Mouse (Mus musculus) ES-CJ7 (cell line): ENCODE measurements around the gene Wdr25.
A peak's percentile ranks its signal among the peaks of the same experiment; 100 is the strongest.

Experiments used
- DNase-seq: peaks from one replicate; pipeline ENCODE4 v3.0.0; 2011; ENCODE audit warnings: low read depth, low spot score

Gene Wdr25

DNA sequence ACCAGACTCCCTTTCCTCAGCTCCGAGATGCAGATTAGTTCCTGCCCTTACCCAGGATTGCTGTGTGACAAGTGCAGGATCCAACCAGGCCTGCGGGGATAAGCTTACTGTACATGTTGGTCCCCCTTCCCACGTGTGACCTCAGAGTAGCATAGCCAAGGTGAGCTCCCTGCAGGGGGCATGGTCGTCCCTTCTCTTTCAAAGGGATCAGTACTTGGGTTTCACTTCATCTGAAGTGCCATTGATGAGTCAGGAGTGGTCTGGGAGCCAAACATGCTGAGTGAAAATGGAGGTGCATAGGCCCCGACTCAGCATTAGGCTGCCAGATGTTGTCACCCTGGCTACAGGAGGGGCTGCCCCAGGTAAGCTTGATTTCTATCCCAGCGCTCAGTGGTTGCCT, 91.6 kb downstream of the Wdr25 start:
- peak; percentile 41 for DNase-seq

DNA sequence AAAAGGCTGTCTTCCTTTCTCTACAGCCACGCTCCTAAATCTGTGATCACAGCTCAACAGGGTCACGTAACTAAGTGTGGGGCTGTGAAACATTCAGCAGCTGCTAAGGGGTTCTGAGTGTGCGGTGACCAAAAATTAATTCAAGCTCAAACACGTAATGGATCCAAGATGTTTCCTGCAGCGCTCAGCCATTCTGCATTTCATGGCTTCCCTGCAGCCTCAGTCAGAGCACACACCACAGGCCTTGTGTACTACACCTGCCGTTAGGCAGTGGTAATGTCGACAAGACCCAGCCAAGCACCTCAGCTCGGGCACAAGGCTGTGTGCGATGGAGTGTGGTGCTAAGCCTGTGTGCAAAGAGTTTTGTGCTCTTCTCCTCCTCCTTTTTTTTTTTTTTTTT, 94.0 kb downstream of the Wdr25 start:
- no peak for DNase-seq

- DNase-seq: no peak
Measured at GRCm38 (mm10) chr12:108990425-108990824, 97.0 kb downstream of the Wdr25 start.

DNA sequence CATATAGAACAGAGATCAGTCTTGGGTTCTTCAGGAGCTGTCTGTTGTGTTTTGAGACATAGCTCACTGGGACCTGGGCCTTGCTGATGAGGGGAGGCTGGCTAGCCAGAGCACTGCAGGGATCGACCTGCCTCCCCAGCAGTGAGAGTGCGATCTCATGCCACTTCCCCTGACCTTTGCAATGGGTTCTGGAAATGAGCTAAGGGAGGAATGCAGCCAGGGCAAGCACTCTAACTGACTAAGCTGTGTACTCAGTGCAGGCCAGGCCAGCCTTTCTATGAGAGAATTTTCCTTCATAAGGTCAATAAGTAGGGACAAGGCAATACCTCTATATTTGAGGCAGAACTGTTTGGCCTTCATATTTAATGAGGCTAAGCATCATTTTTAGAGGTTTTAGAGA, 99.6 kb downstream of the Wdr25 start:
- DNase-seq: no peak

DNA sequence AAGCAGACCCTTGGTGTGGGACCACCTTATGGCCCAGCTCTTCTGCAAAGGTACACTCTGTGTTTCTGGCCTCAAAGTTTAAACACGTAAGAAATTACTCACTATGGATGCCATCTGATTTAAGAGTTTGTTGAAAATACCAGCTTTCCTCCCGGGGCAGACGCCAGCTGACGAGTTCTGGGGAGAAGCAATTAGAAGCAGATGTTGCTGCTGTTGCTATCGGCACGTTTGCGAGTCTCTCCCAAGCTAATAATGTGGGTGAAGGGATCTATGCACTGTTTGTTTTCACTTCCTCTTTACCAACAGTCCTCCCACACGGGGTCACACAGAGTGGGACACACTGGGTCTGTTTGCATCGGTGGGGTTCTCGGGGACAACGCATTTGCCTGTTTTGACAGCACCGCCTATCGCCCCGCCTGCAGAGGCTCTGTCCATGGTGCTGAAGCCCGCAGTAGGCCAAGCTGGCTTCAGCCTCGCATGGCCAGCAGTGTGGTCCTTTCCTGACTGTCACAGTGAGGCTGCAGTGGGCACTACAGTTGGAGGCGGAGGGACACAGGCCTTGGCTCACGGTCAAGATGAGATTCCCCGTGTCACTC, 101.1 kb downstream of the Wdr25 start:
- peak; percentile 32 for DNase-seq

DNA sequence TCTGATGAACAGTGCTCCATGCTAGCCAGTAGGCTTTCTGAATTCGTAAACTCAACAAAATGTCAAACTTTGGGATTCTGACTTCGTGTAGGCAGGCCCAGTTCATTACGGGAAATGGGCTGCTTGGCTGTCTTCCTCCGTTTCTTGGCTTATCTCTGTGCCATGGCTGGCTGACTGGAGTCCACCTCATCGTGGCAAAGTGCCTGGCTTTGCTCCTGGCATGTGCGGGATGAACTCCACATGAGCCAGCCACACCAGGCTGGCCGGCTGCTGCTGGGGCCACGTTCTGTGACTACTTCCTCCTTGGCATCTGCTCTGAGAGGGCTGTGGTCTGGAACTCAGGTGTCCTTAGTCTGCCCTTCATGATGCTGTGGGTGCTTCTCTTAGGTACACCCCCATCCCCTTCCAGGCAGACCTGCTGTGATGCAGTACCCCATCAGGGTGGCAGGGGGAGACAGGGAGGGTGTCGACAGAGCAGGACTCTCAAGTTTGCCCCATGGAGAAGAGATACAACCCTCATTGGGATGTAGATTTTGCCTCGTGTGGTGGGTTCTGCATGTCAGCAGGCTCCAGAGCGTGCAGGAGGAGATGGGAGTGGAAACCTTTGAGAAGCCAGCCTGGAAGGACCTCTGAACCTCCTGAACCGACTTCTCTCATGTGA, 102.7 kb downstream of the Wdr25 start:
- peak; percentile 53 for DNase-seq

DNA sequence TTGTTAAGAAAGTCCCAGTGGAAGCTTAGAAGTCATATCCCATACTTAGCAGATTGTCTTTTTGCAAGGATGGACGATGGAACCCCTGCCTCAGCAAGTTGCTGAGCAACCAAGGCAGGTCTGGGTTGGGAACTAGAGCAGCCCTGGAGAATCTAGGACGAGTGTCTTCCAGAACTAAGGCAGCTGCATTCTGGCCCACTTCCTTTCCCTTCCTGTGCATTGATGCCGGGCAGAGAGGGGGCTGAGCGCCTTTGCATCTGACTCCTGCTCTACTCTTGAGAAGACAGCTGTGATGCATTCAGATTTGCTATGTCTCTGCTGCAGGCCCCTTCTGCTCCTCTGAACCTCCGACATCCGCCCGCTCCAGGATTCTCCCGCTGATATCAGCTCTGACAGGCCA, 103.8 kb downstream of the Wdr25 start:
- DNase-seq: no peak

DNA sequence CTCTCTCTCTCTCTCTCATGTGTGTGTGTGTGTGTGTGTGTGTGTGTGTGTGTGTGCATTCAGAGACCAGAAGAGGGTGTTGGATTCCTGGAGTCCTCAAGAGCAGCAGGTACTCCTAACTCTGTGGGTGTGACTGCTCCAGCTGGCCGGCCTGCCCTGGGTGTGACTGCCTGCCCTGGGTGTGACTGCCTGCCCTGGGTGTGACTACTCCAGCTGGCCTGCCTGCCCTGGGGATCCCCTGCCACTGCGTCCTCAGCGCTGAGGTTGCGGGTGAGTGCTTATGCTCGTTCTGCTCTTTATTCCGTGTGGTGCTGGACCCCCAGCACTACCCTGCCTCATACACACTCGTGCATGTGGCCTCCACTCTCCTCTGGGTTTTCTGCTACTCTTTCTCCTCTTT, 109.5 kb downstream of the Wdr25 start:
- DNase-seq: no peak

GRCm38 (mm10) chr12:109010070-109010649, 116.7 kb downstream of the Wdr25 start:
- DNase-seq: no peak

DNA sequence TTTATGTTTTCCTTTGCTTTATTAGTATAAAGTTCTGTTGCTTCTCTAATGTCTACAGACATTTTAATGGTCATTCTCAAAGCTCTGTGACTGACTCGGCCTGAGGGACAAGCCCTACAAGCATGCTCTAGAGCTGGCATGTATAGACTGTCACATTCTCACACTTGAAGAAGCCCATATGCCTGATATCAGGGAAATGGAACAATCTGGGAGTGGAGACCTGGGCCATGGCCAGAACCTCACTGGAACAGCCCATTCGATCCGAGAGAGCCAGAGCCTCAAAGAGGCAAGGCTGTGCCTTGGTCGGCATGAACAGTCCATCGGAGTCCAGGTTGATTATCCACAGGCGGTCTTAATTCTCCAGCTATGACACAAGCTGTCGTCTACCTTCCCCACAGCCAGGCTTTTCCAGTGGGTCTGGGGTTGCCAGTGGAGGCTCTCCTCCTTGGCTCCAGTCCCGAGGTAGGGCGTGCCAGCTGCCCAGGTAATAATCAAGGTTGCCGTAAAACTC, 128.8 kb downstream of the Wdr25 start:
- no peak for DNase-seq

GRCm38 (mm10) chr12:109022966-109023365, 129.5 kb downstream of the Wdr25 start:
- DNase-seq: no peak

GRCm38 (mm10) chr12:109023780-109024179, 130.3 kb downstream of the Wdr25 start:
- DNase-seq: no peak

GRCm38 (mm10) chr12:109037026-109037425, 143.6 kb downstream of the Wdr25 start:
- DNase-seq: no peak

GRCm38 (mm10) chr12:109038179-109038819, 144.9 kb downstream of the Wdr25 start:
- DNase-seq: no peak

DNA sequence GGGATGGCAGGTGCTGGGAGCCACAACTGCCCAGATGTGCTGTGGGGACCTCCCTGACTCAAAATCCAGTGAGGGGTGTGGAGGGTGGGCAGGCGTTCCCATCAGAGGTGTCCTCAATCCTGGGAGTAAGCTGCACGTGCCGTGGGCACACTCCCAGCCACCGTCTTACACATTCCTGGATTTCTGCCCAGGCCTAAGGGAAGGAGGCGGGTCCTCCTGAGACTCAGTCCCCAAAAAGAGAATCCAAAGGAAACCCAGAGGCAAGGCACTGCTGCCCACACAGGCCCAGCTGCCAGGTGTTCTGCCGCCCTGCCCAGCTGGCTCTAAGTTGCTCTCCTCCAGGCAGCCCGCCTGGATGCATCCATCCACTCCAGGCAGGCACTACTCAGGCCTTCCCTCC, 145.9 kb downstream of the Wdr25 start:
- no peak for DNase-seq

DNA sequence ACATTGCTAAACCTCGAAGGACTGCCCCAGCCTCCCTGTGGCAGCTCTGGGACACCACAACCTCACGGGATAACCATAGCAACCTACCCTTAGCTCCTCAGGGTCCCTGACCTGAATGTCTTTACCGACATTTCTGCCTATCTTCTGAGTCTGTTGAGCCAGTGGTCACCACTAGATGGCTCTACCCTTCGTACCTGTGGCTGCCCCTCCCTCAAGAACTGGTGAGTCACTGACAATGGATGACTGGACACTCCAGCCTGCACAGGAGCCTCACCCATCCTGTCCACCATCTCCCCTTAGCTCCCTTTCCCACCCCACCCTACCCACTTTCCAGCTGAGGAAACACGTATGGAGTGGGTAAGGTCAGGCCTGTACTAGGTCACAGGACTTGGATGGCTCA, 151.1 kb downstream of the Wdr25 start:
- DNase-seq: peak; percentile 42

DNA sequence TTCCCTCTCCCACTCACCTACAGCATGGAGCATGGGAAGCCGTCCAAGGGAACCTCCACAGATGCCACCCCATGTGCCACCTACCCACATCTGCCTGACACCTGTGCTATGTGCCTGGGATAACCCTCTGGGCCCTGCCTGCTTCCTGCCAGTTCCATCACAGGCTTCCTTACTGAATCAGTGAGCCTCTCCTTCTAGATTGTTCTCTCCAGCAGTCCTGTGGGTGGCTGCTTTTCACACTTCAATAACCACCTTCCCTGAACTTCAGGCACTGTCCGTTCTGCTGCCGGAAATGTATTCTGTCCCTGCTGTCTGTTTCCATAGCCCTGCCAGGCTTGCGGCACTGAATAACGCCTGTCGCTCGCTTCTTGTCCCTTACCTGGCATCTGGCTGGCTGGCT, 152.2 kb downstream of the Wdr25 start:
- DNase-seq: no peak

- no peak for DNase-seq
Measured at GRCm38 (mm10) chr12:109049949-109050348, 156.5 kb downstream of the Wdr25 start.

GRCm38 (mm10) chr12:109053020-109053806, 159.8 kb downstream of the Wdr25 start:
- no peak for DNase-seq

- DNase-seq: no peak
Measured at GRCm38 (mm10) chr12:109057736-109058135, 164.3 kb downstream of the Wdr25 start.

- no peak for DNase-seq
Measured at GRCm38 (mm10) chr12:109058660-109059059, 165.2 kb downstream of the Wdr25 start.
